Mouse (Mus musculus): ENCODE measurements around the gene Tbx21. TPM values are rescaled to one million over a fixed set of nuclear protein-coding genes. Genes with fewer than 3 reads are reported as not detected.

Tbx21 gene
- total and polyA plus RNA-seq, 3 experiments: 0.26 to 0.53 (median 0.31) TPM

Small RNA genes lying within 50 kb of the gene (microRNA-seq; reads per million reads assigned to microRNA genes)
- gene Mir7235 (0 reads per million in 2 experiments), gene Mir8103 (0 to 1.1 reads per million in 2 experiments)

Other genes starting within 250 kb of the Tbx21 start
- 10 to 100 TPM; 39.8 to 52.9 TPM for gene Cdk5rap3, start 198.8 kb downstream of the Tbx21 start, total RNA-seq (2021)
- gene Cdk5rap3, start 198.8 kb downstream of the Tbx21 start, polyA plus RNA-seq (2012; rRNA removed): 32.8 and 35.4 TPM in 2 replicates
- gene Prr15l, start 187.2 kb downstream of the Tbx21 start, total RNA-seq (2021): under 1 TPM; 0.52 to 0.66 TPM
- gene Prr15l, start 187.2 kb downstream of the Tbx21 start, polyA plus RNA-seq (2012; rRNA removed): not detected in 2 replicates
- gene Pnpo, start 171.3 kb downstream of the Tbx21 start, total RNA-seq (2021): 10 to 100 TPM; 29.3 to 37.4 TPM
- 43.0 and 52.9 TPM in 2 replicates for gene Pnpo, start 171.3 kb downstream of the Tbx21 start, polyA plus RNA-seq (2012; rRNA removed)
- 10 to 100 TPM; 15.4 to 18.6 TPM for gene Sp2, start 132.4 kb downstream of the Tbx21 start, total RNA-seq (2021)
- 15.2 and 19.3 TPM in 2 replicates for gene Sp2, start 132.4 kb downstream of the Tbx21 start, polyA plus RNA-seq (2012; rRNA removed)
- under 1 TPM; 0.09 to 0.24 TPM for gene Sp6, start 101.9 kb downstream of the Tbx21 start, total RNA-seq (2021)
- gene Sp6, start 101.9 kb downstream of the Tbx21 start, polyA plus RNA-seq (2012; rRNA removed): 0.10 and 0.31 TPM in 2 replicates
- gene Scrn2, start 85.4 kb downstream of the Tbx21 start, total RNA-seq (2021): 10 to 100 TPM; 13.3 to 25.0 TPM
- gene Scrn2, start 85.4 kb downstream of the Tbx21 start, polyA plus RNA-seq (2012; rRNA removed): 27.6 and 28.6 TPM in 2 replicates
- gene Lrrc46, start 73.9 kb downstream of the Tbx21 start, total RNA-seq (2021): 1 to 10 TPM in 1 of 2 experiments, under 1 TPM in 1; 0.98 to 1.1 TPM
- 0.47 and 0.50 TPM in 2 replicates for gene Lrrc46, start 73.9 kb downstream of the Tbx21 start, polyA plus RNA-seq (2012; rRNA removed)
- gene Mrpl10, start 73.8 kb downstream of the Tbx21 start, total RNA-seq (2021): 100 to 1,000 TPM; 130 to 154 TPM
- gene Mrpl10, start 73.8 kb downstream of the Tbx21 start, polyA plus RNA-seq (2012; rRNA removed): 197 and 276 TPM in 2 replicates
- 10 to 100 TPM in 1 of 2 experiments, 1 to 10 TPM in 1; 7.4 to 12.7 TPM for gene Osbpl7, start 64.7 kb downstream of the Tbx21 start, total RNA-seq (2021)
- gene Osbpl7, start 64.7 kb downstream of the Tbx21 start, polyA plus RNA-seq (2012; rRNA removed): 14.8 and 16.0 TPM in 2 replicates
- gene Tbkbp1, start 36.2 kb upstream of the Tbx21 start, total RNA-seq (2021): 10 to 100 TPM in 1 of 2 experiments, 1 to 10 TPM in 1; 9.7 to 13.1 TPM
- 33.8 and 53.8 TPM in 2 replicates for gene Tbkbp1, start 36.2 kb upstream of the Tbx21 start, polyA plus RNA-seq (2012; rRNA removed)
- gene Kpnb1, start 72.5 kb upstream of the Tbx21 start, total RNA-seq (2021): 100 to 1,000 TPM in 1 of 2 experiments, 10 to 100 TPM in 1; 98.1 to 113 TPM
- gene Kpnb1, start 72.5 kb upstream of the Tbx21 start, polyA plus RNA-seq (2012; rRNA removed): 8.8 and 11.4 TPM in 2 replicates
- 10 to 100 TPM; 69.2 to 70.2 TPM for gene Npepps, start 165.3 kb upstream of the Tbx21 start, total RNA-seq (2021)
- 29.8 and 34.3 TPM in 2 replicates for gene Npepps, start 165.3 kb upstream of the Tbx21 start, polyA plus RNA-seq (2012; rRNA removed)
- gene Mrpl45, start 200.4 kb upstream of the Tbx21 start, total RNA-seq (2021): 10 to 100 TPM; 34.7 to 41.3 TPM
- gene Mrpl45, start 200.4 kb upstream of the Tbx21 start, polyA plus RNA-seq (2012; rRNA removed): 9.5 and 10.9 TPM in 2 replicates
- gene Gpr179, start 236.7 kb upstream of the Tbx21 start, total RNA-seq (2021): 1 to 10 TPM; 1.2 TPM
- 0.99 and 1.2 TPM in 2 replicates for gene Gpr179, start 236.7 kb upstream of the Tbx21 start, polyA plus RNA-seq (2012; rRNA removed)
- gene Socs7, start 247.2 kb upstream of the Tbx21 start, total RNA-seq (2021): 10 to 100 TPM; 20.3 to 20.8 TPM
- gene Socs7, start 247.2 kb upstream of the Tbx21 start, polyA plus RNA-seq (2012; rRNA removed): 9.9 and 10.3 TPM in 2 replicates

Measured in adrenal gland, adult 2 months (tissue).